Mouse (Mus musculus) megakaryocyte, embryonic 14.5 days (primary cell): ENCODE measurements at regions not wholly inside any gene's neighbourhood (a gene's known extent, or its start where the extent isn't known, plus 50 kb on each side); places are given as distances from the start of the nearest gene placed in this dataset.

Experiments
- FLI1 ChIP-seq: IDR thresholded peaks from 2 replicates; pipeline ENCODE4 v1.6.1; 2012; ENCODE audit warnings: low read length, inconsistent platforms, mixed read lengths
- GATA1 ChIP-seq: IDR thresholded peaks from 3 replicates; pipeline ENCODE4 v1.6.1; 2012; ENCODE audit warnings: mixed read lengths, low read length, inconsistent platforms, borderline replicate concordance

GRCm38 (mm10) chr2:171942671-171943070 lies 100.6 kb downstream of the Cbln4 start:
- TF ChIP-seq GATA1 (no peak), FLI1 (no peak)
